Mouse (Mus musculus): ENCODE measurements around the gene Nfix. TPM values are rescaled to one million over a fixed set of nuclear protein-coding genes. Genes with fewer than 3 reads are reported as not detected.
"Not testable (repeated sequence)": the region's sequence is repeated elsewhere in the genome, so short reads cannot be mapped to it uniquely, and the experiment has no call there.

Gene Nfix
- polyA plus RNA-seq, 1 experiment, result 35.3 TPM

GRCm38 (mm10) chr8:84832759-84833742, 32.9 kb upstream of the Nfix start:
- no peak for DNase-seq (ENCODE audit: low read depth)

- no peak for DNase-seq (ENCODE audit: low read depth)
Measured at GRCm38 (mm10) chr8:84832034-84832717, 32.0 kb upstream of the Nfix start.

GRCm38 (mm10) chr8:84831490-84831889, 31.3 kb upstream of the Nfix start, which contains the start of gene Gadd45gip1:
Gene Gadd45gip1, plus strand, starts transcription at chr8:84831522.
- DNase-seq (ENCODE audit: low read depth), result no peak

GRCm38 (mm10) chr8:84826518-84826917, 26.4 kb upstream of the Nfix start:
- DNase-seq (ENCODE audit: low read depth), result not testable (repeated sequence)

- no peak for DNase-seq (ENCODE audit: low read depth)
Measured at GRCm38 (mm10) chr8:84825636-84826035, 25.5 kb upstream of the Nfix start.

GRCm38 (mm10) chr8:84823653-84824052, 23.5 kb upstream of the Nfix start:
- DNase-seq (ENCODE audit: low read depth), result no peak

- DNase-seq (ENCODE audit: low read depth), result no peak
Measured at GRCm38 (mm10) chr8:84822723-84823122, 22.6 kb upstream of the Nfix start, which contains the start of gene Dand5. Gene Dand5, minus strand, starts transcription at chr8:84822823.

GRCm38 (mm10) chr8:84816117-84816516, 16.0 kb upstream of the Nfix start:
- no peak for DNase-seq (ENCODE audit: low read depth)

GRCm38 (mm10) chr8:84815547-84815946, 15.4 kb upstream of the Nfix start:
- no peak for DNase-seq (ENCODE audit: low read depth)

- DNase-seq (ENCODE audit: low read depth), result no peak
Measured at GRCm38 (mm10) chr8:84814555-84815441, 14.7 kb upstream of the Nfix start.

- no peak for DNase-seq (ENCODE audit: low read depth)
Measured at GRCm38 (mm10) chr8:84814240-84814554, 14.1 kb upstream of the Nfix start.

- DNase-seq (ENCODE audit: low read depth), result no peak
Measured at GRCm38 (mm10) chr8:84813830-84814229, 13.7 kb upstream of the Nfix start.

- no peak for DNase-seq (ENCODE audit: low read depth)
Measured at GRCm38 (mm10) chr8:84813059-84813458, 12.9 kb upstream of the Nfix start.

GRCm38 (mm10) chr8:84811303-84811702, 11.2 kb upstream of the Nfix start:
- no peak for DNase-seq (ENCODE audit: low read depth)

GRCm38 (mm10) chr8:84810896-84811295, 10.8 kb upstream of the Nfix start:
- DNase-seq (ENCODE audit: low read depth), result no peak

GRCm38 (mm10) chr8:84809941-84810280, 9.8 kb upstream of the Nfix start:
- DNase-seq (ENCODE audit: low read depth), result no peak

GRCm38 (mm10) chr8:84809109-84809940, 9.2 kb upstream of the Nfix start:
- DNase-seq (ENCODE audit: low read depth), result no peak

- DNase-seq (ENCODE audit: low read depth), result no peak
Measured at GRCm38 (mm10) chr8:84806031-84806430, 5.9 kb upstream of the Nfix start.

- no peak for DNase-seq (ENCODE audit: low read depth)
Measured at GRCm38 (mm10) chr8:84799136-84799931, 810 bp downstream of the Nfix start.

GRCm38 (mm10) chr8:84798446-84799135, 1.6 kb downstream of the Nfix start:
- DNase-seq (ENCODE audit: low read depth), result no peak

Data from gonadal fat pad, adult 2 months (tissue).